Mouse (Mus musculus) layer of hippocampus, adult 9-11 months (tissue): Measurements from ENCODE around the gene Lsm2.
"Not testable (repeated sequence)": the region's sequence is repeated elsewhere in the genome, so short reads cannot be mapped to it uniquely, and the experiment has no call there.

ENCODE experiments used
- DNase-seq: peaks from one replicate; pipeline ENCODE4 v3.0.0; 2022

Gene Lsm2

DNA sequence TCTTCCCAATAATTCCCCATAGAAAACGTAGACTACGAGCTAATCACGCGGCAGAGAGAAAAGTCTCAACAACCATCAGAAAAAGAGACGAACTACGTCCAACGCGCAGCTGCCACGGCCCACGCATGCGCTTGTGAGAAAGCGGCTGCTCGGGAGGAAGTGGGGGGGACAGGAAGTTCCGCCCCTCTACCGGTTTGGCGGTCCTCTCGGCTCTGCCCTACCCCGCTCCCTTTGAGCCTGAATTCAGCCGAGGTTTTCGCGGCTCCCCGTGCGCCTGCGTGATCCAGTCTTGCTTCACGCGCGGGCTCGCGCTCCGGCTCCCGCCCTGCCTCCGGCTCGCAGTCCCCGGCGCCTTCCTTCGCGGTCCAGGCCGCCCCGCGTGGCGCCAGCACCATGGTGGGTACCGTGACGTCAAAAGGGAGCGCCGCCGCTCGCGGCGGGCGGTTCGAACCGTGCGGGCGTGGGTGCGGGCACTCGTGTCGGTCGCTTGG is at the start of gene Lsm2:
Lsm2 (plus strand) TSS at position 173 of the 491 bp plus-strand sequence.
- DNase-seq: peak; percentile 93

DNA sequence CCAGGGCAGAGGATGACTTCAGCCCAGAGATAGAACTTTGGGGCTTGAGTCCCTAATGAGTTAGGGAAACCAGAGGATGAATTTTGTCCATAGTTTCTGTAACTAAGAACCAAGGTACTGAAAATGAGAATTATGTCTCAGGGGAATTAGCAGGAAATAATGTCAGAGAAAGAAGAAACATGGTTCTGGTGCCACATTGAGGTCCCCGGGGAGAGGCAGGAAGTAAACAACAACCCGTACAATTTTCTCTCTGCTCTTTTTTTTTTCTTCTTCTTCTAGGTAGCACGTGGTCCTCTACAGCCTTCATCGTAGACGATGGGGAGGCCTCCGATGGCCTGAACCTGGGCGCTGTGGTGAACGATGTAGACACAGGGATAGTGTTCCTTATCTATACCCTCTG is 49.4 kb upstream of the Lsm2 start:
- no peak for DNase-seq

DNA sequence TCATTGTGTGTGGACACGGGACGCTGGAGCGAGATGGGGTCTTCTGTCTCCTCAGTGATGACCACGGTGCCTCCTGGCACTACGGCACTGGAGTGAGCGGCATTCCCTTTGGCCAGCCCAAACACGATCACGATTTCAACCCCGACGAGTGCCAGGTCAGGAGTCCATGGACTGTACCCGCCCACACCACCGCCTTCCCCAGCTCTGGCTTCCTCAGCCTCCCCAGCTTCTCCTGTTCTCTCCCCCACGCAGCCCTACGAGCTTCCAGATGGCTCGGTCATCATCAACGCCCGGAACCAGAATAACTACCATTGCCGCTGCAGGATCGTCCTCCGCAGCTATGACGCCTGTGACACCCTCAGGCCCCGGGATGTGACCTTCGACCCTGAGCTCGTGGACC is 47.6 kb upstream of the Lsm2 start:
- no peak for DNase-seq

DNA sequence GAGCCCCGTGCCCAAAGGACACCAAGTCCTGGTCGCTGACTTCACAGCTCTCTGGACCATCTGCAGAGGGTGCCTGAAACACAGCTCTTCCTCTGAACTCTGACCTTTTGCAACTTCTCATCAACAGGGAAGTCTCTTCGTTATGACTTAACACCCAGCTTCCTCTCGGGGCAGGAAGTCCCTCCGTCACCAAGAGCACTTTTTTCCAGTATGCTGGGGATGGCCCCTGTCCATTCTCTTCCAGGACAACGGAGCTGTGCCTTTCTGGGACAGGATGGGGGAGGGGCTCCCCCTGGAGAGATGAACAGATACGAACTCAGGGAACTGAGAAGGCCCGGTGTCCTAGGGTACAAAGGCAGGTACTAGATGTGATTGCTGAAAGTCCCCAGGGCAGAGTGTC is 46.8 kb upstream of the Lsm2 start:
- DNase-seq: no peak

DNA sequence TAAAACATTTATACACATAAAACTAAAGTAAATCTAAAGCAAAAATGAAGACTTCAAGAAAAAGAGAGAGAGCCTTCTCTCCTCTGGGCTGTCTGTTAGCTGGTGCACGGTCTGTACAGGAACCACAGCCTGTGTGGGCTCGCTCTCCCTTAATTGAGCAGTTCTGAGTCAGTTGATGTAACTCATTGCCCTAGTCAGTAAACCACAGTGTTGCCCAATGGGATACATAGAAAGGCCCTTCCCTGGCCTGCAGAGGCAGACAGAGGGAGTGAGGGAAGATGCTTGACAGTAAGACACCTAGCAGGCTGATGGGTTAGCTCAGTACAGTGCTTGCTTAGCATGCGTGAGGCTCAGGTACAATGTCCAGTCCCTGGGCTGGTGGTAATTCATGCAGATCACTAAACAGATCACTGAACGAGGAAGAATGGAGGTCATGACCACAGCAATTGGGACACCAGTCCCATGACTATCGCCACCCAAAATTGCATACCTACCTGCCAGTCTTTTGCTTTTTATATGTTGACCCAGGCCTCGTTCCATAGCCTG is 43.6 kb upstream of the Lsm2 start:
- DNase-seq: no peak

DNA sequence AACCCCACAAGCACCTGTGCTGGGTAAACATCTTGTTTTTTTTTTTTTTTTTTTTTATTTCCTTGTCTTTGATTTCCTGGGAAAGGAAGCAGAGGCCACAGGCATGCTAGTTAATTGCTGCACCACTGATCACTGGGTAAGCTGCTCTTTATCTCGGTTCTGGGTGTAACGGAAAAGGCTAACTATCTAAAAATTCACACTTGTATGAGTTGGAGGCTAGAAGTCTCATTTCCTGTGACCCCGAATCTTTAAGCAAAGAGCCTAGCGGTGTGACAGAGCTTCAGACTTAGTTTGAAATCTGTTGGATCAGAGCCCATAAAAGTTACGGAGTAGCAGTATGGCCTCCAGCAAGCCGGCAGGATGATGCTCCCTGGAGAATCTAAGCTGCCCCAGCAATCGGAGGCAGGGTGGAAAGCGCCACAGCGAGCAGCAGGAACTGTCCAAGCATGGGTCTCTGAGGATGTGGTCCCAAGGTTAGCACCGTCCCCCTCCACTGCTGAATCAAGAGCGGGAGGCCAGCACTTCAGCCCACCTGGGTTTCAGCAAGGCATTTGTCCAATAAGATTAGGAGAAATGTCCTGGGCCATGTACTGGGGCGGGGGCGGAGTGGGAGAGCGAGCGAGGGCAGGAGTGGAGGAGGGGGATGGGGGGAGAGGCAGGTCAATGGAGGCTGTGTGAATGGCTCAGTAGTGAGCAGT is 40.2 kb upstream of the Lsm2 start:
- DNase-seq: no peak

DNA sequence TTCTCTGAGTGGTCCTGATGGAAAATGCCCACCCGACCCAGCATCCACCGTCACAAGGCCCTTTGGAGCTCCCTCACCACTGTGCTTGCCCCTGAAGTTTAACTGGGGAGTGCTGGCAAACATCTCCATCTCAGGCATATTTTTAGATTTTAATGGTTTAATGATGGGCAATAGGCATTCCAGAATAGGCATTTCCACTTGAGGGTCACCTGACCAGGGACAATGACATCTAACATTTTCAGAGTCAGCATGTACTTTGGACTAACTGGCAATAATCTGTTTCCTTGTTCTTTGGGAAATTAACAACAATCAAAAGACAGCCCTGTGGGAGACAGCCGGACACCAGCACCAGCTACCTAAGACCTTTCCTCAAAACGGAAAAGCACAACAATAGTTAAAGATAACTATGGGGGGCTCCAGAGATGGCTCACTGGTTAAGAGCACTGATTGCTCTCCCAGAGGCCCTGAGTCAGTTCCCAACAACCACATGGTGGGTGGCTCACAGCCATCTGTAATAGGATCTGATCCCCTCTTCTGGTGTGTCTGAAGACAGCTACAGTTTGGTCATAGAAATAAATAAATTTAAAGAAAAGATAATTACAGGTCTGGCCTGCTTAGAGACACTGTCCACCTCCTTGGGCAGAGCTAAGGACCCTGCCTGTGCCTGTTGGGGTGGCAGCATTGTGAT is 38.4 kb upstream of the Lsm2 start:
- no peak for DNase-seq

DNA sequence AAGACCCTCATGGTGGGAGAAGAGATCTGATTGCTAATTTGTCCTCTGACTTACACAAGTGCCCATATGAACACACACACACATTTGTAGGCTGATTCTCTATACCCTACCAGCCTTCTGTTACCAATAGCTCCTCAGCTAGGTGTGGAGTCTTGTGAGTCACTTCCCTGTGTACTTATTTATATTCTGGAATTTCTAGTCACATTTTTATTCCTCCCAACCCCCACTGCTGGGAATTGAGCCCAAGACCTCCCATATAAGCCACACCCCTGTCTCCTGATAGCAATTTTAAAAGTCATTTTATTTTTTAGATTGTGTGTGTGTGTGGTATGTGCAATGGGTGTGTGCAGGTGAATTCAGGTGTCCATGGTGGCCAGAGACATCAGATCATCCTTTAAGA is 37.3 kb upstream of the Lsm2 start:
- no peak for DNase-seq

DNA sequence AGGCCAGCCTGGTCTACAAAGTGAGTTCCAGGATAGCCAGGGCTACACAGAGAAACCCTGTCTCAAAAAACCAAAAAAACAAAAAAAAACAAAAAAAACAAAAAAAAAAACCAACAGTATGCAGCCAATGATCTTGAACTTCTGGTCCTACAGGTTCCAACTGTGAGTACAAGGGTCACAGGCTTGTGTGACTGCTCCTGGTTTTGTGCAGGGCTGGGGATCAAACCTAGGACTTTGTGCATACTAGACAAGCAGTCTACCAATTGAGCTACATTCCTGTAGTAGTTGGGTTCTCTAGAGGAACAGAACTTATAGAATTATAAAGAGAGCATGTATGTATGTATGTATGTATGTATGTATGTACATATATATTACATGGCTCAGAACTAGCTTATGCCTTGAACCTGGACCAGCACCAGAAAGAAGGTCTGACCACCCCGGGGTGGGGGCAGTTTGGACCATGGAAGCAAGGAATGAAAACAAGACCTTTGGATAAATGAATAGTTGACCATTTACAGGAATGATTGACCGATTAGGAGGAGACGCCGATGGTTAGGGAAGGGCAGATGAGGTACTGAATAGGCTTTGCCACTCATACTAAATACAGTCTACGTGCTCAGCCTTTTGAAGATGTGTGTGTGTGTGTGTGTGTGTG is 35.0 kb upstream of the Lsm2 start:
- DNase-seq: no peak

DNA sequence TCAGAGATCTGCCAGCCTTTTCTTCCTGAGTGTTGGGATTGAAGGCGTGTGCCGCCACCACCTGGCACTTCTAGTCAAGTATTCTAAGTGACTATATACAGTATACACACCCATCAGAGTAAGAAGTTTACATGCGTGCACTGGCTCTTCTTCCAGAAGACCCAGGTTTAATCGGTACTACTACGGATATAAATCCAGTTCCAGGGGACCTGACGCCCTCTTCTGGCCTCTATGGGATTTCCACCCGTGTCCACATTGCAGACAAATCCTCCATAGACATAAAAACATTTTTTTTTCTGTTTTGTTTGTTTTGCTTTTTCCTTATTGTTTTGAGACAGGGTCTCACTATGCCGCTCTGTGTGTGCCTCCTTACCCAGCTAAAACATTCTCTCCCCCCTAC is 34.1 kb upstream of the Lsm2 start:
- DNase-seq: no peak

DNA sequence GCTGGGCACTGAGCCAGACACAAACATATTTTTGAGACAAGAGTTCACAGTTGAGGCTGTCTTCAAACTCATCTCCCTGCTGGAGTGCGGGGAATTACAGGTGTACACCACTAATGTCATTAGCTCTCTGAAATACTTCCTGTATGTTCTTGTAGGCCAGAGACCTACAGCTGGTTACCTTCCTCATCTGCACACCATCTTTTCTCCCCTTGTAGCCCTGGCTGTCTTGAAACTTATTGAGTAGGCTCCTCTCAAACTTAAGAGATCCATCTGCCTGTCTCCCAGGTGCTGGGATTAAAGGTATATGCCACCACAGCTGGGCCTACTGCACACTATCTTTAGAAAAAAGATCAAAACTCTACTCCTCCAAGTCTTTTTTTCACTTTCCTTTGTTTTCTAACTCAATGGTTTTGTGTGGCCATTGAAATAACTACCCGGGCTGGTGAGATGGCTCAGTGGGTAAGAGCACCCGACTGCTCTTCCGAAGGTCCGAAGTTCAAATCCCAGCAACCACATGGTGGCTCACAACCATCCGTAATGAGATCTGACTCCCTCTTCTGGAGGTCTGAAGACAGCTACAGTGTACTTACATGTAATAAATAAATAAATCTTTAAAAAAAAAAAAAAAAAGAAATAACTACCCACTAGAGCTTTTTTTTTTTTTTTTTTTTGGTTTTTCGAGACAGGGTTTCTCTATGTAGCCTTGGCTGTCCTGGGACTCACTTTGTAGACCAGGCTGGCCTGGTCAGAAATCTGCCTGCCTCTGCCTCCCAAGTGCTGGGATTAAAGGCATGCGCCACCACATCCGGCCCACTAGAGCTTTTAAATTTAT is 32.7 kb upstream of the Lsm2 start:
- DNase-seq: not testable (repeated sequence)

DNA sequence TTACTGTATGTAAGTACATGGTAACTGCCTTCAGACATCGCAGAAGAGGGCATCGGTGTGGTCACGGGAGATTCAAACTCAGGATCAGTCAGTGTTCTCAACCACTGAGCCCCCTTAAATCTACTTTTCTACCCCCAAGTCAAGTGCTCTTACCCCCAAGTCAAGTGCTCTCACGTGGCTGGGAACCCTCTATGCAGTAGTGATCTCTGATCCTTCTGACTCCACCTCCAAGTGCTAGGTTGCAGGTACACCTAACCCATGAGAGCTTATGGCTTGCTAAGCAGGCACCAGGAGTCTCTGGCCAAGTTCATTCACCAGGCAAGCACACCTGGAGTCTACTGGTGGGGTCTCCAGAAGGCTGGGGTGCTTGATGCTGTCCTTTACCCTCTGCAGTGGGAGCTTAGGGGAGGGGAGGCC is 32.1 kb upstream of the Lsm2 start:
- no peak for DNase-seq

DNA sequence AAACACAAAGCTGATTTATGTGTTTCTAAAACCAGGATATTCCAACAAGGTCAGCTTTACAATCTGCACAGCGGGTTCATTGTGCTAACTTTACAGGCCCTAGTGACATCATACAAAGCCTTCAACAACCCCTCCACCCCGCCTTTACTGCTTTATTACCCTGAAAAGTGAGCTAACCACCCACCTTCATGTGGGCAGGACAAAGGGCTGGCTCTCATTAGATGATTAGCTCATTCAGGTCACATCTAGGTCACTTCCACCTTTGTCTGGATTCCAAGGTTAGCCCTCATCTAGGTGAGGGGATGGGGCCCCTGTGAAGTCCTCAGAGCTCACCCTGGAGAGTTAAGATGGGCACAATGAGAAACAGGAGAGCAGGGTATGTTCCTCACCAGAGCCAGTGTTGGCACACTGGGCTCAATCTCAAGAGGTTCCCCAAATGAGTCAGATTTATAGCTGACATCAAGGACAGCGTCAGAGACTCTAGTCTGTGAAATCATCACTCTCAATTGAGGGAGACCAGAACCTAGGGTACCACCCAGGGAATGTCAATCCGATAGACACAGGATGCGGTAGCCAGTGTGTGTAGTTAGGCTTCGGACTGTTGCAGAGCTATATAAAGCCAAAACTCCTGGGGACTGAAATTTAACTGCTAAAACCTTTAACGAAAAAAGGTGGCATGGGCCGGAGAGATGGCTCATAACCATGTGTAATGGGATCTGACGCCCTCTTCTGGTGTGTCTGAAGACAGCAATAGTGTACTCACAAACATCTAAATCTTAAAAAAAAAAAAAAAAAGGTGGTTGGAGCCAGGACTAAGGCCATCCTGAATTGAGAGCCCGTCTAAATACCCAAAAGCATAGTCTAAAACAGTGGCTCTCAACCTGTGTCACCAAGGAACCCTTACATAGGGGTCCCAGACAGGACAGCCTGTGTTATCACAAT is 30.9 kb upstream of the Lsm2 start:
- no peak for DNase-seq

DNA sequence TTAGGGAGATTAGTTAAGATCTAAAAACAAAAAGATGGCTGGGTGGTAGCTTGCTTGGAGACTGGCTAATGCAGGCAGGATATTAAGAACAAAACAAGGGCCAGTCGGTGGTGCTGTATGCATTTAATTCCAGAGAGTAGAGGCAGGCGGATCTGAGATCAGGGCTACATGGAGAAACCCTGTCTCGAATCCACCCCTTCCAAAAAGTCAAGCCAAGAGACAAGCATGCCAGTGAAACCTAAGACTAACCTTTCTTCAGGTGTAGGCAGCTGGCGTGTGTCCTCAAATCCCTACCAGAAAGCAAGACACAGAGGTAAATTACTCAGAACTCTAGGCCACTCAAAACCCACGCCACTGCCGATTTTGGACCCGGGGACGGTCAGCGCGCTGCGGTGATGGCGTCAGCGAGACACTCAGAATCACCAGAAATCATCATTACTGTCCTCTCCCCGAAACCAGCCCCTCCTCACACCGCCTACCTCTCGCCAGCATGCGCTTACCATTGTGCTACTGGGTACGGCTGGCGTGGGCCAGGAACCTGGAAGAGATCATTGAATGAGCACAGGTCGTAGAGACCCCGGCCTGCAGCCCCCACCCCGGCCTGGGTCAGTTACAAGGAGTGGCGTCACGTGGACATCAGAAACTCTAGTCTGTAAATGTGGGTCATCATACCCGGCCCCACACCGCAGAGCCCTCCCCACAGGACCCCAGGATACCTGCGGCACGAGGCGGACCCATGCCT is 29.9 kb upstream of the Lsm2 start:
- DNase-seq: peak; percentile 65

DNA sequence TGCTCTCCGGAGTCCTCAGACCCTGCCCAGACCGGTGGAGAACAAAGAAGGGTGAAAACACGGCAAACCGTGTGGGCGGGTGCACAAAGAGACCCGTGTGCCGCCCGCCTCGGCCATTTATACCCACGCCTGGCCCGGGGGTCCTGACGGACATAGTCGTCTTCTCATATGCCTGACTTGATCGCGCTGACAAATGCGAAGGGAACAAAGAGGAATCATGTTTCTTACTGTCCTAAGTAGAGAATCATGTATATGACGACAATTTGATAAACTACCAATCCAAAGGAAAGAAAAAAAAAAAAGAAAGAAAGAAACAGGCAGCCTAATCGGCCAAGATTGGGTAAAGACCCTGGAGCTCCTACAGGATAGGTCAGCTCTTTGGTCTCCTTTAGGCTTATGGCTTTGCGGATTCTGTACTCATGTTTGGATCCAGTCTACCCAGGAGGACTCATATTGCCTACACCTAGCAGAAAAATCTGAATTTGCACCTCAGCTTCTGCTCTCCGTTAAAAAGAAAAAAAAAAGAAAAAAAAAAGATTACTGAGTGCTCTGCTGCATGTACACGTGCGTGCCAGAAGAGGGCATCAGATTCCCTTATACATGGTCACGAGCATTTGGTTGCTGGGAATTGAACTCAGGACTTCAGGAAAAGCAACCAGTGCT is 29.2 kb upstream of the Lsm2 start:
- peak; percentile 36 for DNase-seq

DNA sequence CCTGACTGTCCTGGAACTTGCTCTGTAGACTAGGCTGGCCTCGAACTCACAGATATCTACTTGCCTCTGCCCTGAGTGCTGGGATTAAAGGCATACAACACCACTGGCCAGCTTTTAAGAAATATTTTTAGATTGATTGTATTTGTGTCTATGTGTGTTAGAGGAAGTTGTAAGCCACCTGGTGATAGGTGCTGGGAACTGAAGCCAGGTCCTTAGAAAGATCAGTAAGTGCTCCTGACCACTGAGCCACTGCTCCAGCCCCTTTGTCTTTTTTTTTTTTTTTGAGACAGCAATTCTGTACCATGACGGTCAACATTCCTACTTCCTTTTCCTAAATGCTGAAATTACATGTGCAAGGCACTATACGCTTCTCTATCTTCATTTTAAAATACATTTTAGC is 28.4 kb upstream of the Lsm2 start:
- no peak for DNase-seq

DNA sequence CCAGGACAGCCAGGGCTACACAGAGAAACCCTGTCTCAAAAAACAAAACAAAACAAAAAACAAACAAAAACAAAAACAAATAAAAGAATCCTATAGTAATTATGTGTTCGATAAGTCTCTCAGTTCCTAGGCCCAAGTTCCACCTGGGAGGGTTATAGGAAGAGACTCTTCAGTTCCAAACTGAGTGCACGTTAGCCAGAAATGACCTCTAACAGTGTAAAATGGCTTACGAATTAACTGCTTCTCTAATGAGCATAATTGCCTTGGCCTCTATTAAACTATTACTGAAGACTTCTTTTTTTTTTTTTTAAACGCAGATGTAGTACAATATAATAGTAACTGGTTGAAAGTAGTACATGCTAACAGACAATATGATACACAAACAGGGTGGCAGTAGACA is 27.8 kb upstream of the Lsm2 start:
- DNase-seq: no peak

DNA sequence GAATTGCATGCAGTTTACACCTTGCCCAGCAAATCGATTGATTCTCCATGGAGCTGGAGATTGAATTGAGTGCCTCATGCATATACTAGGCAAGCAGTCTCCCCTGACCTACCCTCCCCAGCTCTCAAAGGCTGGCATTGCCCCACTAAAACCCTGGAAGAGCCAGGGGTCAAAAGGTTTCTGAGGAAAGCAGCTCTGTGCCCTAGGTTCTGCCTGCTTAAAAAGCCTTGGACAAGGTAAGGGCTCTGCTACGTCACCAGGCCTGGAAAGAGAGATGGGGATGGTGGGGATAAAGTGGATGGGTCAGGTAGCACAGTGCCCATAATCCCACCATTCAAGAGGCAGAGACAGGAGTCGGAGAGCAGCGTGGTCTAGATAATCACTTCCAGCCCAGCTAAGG is 26.8 kb upstream of the Lsm2 start:
- DNase-seq: no peak

DNA sequence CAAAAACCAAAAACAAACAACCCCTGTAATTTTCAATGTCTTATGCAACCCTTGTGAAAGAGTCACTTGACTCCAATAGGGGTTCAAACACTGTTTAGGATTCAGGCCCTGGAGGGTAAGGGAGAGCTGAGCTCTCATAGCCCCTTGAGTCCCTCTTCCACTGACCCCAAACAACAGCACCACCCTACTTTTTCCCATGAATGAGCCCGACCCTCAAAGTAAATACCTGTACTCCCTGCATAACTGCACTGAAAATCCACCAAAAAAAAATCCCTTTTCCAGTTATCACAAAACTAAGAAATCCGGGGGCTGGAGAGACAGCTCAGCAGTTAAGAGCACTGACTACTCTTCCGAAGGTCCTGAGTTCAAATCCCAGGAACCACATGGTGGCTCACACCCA is 25.8 kb upstream of the Lsm2 start:
- DNase-seq: no peak

DNA sequence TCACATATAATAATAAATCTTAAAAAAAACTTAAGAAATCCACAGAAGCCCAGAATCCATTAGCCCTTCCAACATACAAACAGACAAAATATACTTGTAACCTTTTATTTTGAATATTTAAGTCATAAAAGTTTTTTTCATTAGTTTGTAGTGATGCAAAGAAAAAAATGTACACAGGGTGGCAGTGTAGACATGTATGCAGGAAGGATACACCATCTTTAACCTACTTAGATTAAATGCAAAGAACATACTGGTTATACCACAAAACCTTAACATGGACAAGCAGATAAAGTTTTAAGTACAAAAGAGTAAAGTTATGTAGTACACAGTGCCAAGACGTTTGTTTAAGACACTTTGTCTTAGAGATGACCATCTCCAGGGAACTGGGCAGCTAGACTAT is 25.3 kb upstream of the Lsm2 start:
- DNase-seq: no peak
